Mouse (Mus musculus): ENCODE measurements at regions not wholly inside any gene's neighbourhood (a gene's known extent, or its start where the extent isn't known, plus 50 kb on each side); places are given as distances from the start of the nearest gene placed in this dataset.

DNA sequence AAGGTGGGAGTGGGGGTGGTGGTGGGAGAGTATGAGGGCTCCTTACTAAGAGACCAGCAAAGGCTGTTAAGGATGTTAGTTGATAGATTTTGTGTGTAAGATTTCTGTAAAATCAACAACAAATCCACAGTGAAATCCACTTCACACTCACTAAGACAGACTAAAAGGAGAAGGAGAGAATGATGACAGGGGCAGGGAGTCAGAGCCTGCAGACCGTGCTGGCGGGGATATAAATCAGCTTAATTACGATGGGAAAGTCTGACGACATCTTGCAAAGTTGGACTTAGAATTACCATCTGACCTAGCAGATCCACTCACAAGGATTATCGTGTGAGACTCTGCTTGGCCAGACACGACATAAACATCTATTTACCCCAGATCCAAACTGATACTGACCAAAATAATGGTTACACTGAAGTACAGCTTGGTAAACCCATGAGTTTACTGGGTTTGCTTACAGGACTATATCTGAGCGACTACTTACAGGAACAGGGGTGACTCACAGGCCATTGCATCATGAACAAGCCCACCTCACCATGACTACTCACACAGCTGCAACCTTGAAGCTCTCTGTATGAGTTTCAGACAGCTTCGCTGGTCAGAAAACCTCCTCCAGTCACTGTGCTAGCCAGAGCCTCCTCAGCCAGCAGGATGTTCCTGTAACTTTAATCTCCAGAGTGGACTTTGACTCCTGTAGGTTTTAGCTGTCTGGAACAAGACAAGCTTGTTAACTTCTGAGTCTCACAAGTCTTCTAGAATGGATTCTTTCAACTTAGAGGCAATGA lies 50.5 kb upstream of the Ednra start:
- DNase-seq = no peak

DNA sequence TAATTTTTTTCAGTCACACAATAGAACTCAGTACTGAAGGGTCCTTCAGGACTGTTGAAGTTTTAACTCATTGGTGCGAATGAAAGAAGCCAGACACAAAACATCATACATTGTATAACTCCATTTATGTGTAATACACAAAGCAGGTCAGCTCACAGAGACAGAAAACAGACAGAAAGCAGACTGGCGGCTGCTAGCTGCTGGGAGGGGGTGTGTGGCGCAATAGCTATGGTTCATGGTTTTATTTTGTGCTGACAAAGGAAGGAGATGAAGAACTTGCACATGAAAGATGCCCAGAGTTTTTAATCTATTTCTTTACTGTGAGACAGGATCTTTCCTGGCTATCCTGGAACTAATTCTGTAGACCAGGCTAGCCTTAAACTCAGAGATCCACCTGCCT lies 51.3 kb upstream of the Ednra start:
- DNase-seq = no peak

DNA sequence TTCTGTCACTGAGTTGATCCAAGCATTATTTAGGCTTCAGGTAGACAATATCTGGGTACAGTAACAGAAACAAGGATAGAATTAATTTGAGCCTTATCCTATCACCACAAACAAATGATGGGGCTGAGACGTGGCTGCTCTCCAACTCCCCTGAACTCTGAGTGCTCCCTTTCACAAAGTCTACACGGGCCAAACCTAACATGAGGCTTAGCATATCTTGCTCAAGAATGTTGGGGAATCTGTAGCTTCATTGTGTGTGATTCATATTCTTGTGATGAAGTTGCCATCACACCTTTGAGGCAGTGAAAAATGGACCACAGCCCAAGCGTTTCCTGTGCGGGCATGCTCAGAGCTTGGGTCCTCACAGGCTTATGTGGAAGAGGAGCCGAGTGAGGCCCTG lies 53.3 kb upstream of the Ednra start:
- no peak for DNase-seq

DNA sequence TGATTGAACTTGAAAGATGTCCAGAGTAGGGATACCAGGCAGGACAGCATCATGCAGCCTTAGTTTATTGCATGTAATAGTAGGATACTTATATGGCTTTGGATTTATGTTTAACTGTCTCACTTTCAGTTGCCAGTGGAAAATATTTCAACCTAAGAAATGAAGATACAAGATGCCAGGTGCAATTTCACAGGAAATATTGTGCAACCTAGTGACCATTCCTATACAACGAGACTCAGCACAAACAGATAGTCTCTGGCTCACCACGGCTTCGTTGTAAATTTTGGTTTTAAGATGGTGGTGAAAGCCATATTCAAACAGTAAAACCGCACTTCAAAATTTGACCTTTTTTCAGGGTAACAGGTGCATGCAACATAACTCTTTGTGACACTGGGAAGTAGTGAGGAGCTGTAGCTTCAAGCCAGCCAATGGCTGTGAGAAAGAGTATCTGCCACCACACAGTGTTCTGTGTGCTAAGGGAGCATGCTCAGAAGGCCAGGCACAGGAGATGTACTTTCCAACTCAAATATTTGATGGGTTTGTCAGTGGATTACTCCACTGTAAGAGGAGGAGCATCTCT lies 61.5 kb upstream of the Ednra start:
- DNase-seq = no peak

DNA sequence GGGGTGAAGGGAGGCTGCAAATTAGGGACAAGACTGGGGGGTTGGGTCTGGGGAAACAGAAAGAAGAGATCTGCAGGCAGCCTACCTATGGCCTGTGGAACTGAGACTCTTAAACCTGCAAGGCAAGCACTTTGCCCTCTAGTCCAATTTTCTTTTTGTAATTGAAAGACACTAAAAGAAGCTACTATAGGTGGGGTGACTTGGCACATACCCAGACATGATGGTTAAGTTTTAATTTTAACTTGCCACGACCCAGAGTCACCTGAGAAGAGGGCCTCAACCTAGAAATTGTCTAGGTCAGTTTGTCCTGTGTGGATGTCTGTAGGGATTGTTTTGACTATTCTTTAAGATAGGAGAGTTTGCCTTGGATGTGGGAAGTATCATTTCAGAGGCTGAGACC lies 70.6 kb upstream of the Ednra start:
- no peak for DNase-seq

DNA sequence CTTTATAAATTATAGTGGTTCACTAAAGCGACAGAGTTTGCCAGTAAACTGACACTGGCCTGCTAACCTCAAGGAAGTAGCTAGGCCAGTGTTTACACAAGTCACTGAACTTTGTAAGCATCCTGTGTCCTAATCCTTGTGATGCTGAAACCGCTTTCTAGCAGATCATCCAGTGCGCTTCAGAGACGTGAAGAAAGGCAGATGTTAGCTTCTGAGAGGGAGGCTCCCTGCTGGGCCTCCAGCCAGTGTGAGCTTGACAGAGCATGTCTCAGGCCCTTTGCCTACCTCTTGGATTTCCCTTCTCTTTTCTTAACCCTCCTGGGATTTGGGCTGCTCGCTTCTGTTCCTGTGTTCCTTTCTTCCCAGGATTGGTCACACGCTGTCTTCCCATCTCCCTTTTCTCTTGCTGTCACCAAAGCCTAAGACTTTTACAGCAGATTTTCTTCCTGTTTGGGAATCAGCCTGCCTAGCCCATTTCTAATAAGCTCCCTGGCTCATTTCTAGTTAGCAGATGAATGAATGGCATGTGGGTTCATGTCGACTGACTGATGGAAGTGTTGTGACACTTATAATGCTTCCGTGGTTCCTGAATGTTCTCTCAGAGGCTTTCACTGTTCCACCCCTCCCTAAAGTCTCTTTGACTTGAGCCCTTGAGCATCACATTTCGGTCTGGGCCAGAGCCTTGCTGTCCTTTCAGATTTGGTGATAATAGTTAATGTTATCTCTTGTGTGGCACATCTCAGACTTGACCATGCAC lies 79.1 kb upstream of the Ednra start:
- peak; percentile 59 to 88 for DNase-seq

DNA sequence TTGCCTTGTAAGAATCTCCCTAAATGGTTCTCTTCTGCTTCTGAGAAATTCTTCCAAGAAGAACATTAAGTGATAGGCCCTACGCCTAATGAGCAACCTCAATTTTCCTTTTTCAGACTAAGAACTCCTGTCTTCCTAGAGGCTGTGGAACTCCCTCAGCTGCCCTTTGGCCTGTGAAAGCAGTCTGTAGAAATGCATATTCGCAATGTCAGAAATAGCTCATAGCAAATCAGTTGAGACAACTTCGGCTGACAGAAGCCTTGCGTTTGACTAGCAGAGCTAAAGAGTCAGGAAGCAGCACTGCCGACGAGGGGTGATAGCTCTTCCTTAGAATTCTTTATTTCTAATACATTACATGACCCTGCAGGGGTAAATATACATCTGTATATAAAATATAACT lies 80.3 kb upstream of the Ednra start:
- no peak for DNase-seq

DNA sequence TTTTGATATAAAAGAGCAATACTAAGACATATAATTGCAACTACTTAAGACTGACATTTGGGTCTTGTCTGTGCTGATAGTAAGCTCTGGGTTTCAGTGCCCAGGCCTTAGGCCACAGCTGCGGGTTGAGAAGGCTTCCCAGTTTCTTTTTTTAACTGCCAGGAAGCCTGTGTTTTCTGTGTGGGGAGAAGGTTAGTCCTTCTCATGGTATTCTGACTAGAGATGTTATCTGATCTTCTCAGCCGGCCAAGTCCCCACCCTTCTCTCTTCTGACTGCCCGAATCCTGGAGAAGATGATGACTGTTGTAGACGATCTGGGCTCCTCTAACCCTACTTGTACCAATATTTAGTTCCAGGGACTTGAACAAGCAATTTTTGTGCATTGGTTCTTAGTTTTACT lies 80.7 kb upstream of the Ednra start:
- no peak for DNase-seq

DNA sequence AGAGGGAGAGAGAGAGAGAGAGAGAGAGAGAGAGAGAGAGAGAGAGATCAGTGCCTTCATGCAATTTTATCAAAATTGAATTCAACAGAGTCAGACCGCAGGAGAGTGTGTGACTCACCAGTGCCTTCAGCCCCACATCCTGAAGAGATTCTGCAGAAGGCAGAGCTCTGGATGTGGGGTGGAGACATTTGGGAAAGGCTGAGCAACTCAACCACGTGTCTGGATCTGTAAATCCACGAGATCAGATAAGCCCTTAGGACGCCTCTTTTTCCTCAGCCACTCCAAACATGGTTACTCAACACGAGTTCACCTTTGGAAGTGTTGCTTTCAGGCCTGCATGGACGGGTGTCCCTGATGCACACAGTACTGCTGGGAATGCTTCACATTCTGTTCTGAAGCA lies 81.4 kb upstream of the Ednra start:
- no peak for DNase-seq

DNA sequence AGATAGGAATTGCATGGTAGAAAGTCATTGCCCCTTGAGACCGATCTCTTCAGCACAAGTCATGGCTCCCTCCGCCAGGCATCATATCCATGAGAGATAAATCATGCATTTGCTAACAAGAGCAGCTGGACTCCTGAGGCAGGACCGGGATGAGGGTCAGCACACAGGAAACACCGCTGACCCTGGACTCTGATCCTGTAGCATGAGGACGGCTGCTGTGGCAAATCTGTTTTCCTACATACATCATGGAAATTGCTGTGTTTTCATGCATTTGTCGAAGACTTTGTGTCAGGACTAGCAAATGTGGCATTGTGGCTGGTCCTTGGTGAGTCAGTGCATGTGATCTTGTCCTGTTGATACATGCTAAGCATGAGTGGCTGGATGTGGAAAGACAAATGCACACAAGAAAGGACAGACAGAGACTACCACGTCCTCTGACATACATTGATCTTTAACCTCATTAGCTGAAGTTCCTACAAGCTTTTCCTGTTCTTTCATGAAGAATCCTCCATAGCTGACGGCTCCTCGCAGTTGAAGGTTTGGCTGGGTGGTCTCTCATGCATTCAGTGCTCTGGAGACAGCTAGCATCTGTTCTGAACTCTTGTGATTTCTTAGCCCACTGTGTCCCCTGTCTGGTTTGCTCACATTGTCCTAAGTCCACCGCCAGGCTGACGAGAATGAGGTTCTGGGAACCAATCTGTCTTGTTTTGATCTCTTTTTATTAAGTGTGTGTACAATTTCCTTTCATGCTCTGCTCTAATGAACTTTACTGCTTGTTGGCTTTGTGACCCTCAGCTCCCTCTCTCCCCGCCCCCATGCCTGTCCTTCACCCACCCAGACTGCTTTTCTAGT lies 90.8 kb upstream of the Ednra start:
- DNase-seq = peak; percentile 57 to 85

DNA sequence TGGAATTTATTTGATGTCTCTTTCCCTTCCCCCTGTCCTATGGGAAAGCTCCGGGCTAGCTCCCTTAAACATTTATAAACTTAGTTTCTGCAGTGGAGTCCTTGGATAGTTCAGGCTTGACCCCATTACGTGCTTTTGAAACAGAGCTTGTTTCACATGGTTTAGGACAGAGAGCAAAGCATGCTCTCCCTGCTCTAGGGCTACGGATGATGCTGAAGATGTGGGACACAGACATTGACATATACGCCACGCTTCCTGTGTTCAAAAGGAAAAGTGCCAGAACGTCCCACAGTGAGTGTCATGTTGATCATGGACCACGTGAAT lies 91.3 kb upstream of the Ednra start:
- DNase-seq = no peak

DNA sequence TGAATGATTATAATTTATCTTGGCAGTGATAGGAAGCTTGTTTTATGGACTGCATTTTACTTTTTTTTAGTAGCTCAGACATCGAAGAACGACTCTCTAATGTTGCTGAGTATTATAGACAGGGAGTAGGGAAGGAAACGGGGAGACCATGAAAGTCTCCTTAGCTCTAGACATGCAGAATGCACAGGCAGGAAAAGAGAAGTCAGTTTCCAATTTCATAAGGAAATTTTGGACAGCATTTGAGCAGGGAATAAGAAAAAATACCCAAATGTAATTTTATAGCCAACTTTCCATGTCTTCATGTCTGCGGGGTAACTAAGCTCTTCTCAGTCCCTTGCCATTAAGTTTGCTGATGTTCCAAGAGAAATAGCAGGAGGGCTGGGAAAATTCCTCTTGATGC lies 92.0 kb upstream of the Ednra start:
- no peak for DNase-seq

DNA sequence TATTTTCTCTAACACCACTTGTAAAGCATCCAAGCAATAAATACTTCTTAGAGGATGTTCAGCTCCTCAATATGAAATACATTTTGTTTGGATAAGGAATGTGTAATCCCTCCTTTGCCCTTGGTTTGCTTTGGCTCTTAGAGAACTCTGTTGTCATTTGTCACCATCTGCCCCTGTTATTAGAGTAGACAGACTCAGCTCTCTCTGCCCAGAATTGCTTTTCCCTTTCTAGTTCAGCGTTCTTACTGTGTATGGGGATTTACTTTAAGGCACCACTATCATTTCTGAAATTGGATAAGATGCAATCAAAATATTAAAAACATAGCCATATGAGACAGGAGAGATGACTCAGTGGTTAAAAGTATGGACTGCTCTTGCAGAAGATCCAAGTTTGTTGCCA lies 101.5 kb upstream of the Ednra start:
- no peak for DNase-seq

DNA sequence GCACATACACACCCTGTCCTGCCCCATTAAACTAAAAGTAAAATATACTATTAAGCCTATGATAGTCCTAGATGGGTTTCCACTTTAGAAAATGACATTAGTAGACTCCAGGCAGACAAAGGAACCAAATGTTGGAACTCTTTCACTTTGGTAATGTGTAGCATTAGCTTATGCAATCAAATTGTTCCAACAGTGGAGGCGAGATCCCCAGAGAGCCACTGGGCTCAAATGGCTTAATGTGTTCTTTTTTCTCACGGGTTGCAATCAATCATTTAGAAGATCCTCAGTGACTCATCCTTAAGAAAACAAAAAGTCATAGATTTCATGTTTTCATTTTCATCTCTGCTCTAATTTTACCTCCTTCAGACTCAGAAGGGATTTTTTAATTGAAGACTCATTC lies 102.0 kb upstream of the Ednra start:
- no peak for DNase-seq

DNA sequence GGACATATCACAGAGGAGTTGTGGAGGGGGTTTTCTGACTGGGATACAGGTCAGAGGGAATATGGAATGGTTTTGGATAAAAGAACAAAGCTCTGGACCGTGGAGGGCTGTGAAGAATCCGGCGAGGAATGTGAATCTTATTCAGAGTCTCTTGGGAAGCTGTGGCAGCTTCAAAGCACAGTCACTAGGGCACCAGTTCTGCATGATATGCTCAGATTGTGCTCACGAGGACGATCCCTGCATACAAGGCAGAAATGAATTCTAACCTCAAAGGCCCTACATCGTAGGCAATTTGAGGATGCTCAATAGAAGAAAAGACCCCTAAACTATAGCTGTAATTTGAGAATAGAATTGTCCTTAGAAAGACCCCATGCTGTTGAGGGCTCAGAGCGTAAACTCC lies 103.8 kb upstream of the Ednra start:
- no peak for DNase-seq

DNA sequence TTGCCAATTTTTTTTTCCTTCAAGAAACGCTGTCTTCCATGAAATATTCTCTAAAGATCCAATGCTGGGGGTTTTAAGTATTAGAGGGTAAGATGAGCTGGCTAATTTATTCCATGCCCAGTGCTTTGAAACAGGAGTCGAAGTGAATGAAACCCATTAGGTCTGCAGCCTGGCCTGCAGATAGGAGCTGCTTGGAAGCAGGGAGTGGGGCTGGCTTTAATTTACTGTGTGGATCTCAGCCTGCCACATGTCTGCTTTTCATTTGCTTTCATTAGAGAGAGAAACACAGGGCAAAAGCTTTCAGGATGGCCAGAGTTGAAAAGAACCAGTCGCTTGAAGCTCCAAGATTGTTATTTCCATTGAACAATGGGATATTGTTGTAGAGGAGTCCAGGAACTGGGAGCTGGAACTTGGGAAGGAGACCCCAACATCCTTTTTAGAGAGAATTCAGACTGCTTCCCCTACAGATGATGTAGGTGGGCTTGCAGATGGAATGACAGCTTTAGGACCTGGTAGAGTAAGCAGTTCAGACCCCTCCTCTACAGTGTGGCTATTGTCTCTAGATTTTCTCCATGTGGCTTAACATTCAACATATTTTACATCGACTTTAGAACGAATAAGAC lies 105.0 kb upstream of the Ednra start:
- no peak for DNase-seq

DNA sequence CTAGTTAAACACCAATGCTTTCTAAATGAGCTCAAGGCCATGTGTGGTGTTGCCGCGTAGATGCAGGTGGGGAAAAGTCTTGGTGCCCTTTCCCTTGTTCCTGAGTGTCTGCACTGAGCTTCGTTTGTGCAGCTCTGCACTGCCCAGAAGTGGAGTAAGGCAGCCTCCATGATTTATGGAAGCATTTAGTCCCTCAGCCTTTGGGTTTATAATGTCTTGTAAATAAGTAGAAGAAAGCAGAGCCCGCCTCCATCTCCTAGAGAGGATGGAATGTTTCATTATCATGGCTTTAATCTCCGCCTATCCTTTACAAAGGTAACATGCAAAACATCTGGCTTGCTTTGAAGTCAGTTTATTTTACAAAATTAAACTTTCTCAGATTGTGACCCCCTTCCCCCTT lies 105.5 kb upstream of the Ednra start:
- DNase-seq = no peak

DNA sequence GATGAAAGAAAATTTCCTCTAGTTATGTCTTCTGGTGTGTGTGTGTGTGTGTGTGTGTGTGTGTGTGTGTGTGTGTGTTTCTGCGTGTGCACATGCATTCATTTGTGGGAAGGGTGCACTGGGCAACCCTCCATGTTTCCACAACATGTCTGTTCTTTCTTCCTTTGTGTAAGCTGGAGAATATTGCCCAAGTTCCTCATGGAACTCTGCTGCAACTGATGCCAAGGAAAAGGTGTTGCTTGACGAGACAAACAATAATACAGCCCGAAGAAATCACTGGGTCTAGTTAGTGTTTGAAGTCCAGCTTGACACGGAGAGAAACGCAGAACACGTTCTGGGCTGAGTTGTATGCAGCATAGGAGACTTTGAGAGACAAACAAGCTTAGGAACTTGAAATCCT lies 110.0 kb upstream of the Ednra start:
- DNase-seq = peak; percentile 51 to 64

DNA sequence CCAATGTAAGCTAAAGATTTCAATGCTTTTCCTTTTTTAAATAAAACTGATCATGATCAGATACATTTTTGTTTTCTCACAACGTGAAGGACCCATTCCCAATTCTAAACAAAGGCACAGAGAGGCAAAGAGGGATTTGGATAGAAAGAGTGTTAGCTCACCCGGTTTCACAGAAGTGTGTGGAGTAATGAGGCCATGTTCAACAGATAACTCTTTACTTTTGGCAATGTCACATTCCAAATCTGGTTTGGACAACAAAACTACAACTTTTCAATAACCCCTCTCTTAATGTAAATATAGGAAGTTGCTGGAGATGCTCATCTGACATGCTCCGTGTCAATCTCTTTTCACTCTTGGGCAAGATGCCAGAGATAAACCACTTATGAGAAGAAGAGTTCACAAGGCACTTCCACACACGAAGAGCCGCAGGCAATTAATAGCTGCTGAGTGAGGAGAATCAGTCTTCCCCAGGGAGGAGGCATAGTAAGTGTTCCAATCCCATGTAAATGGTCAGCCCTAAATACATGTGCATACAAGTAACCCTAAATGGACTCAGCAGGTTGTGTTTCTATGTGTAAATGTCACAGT lies 112.7 kb upstream of the Ednra start:
- no peak for DNase-seq

DNA sequence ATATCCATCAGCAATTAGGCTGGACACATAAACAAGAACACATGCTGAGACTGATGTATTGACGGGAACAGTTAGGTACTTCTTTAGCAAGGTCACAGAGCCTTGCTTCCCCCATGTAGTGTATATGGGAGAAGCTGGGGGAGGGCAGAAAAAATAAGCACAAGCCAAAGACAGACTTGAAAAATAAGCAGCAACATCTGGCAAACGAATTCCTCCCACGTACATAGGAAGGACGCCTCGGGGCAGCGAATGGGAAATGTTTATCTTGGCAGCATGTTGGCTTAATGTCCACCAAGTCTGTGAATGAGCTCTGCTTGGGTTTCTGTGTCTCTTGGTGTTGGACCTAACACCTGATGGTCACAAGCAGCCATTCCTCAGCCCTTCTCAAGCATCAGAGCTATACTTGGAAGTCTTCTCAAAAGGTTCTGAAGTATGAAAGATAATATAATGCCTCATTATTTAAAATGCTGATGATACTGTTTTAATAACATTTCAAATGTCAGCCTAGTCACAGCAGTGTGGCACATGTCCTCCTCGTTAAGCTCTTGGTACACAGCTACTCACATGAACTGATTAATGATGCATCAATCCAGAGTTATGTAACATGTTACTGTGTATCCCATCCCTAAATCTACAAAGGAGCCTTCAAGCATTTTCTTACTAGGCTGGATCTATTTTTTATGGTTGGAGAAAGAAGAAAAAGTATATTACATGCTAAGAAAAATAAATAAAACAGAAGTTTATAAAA lies 118.3 kb upstream of the Ednra start:
- no peak for DNase-seq

DNA sequence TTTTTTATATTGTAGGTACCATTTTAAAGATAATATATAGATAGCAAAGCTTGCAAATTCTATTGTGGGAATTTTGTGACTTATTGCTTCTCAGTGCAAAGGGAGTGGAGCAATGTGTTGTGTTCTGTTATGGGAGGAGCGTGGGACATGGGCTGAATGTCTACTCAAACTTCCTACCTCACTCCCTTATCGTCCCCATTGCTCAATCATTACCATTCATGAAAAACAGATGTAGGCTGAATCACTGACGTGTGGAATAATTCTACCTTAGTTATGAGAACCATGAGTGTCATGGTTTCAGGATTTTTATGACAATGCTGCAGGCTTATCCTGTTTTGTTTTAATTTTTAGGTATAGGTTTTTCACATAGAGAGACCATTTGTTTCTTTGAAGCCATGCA lies 119.0 kb upstream of the Ednra start:
- no peak for DNase-seq

DNA sequence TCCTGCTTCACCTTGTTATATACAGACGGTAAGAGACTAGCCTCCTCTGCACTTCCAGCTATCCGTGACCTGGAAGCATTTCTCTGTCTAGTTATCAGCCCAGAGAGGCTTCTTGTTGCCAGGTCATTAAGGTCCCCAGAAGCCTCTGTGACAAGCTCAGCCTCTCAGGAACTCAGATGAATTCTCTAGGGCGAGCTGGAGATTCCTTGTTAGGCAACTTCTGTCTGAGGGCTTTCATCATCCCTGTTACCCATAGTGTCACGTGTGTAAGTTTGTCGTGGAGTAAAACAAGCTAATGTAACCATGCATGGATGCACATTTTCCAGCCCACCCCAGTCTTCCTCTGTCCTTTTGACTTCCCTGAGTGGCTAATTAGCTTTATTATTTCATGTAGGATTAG lies 126.3 kb upstream of the Ednra start:
- no peak for DNase-seq
